Mouse (Mus musculus): ENCODE results near the gene Eef1e1. TPM values are rescaled to one million over a fixed set of nuclear protein-coding genes. Genes with fewer than 3 reads are reported as not detected.
"Not testable (repeated sequence)": the region's sequence is repeated elsewhere in the genome, so short reads cannot be mapped to it uniquely, and the experiment has no call there.

Gene Eef1e1
- total RNA-seq (2021): 10 to 100 TPM; 20.3 to 24.9 TPM

DNA sequence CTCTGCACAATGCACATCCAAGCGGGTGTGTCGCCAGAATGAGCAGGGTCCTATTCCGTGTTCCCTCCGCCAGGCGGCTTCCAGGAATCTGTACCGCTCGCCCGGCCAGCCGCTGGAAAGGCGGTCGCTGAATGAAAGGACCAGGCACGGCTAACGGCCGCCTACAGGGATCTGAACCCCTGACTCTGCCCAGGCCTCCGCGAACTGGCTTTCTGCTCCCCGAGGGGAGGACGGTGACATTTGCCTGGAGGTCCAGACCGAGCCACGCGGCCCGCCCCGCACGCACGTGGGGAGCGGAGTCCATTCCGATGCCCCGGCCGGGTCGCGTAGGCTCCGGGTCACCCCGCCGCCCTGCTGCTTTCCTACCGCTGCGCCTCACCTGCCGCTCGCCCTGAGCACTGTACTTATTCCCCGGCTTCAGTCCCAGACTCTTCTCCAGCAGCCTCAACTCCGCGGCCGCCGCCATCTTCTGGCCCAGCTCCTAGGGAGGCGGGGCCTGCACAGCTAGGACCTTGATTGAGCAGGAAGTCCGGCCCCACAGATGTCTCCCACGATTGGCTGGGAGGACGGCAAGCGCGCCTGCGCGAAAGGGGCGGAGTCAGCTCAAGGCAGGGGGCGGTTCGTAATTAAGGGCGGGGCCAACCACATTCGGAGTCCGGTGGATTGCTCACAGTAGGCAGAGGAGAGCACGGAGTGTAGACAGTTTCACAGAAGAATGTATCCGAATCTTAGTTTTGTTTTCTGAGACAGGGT is at the start of gene Eef1e1:
Eef1e1 (minus strand) TSS at position 531 of the 753 bp plus-strand sequence.
- peak; percentile 96 for DNase-seq

DNA sequence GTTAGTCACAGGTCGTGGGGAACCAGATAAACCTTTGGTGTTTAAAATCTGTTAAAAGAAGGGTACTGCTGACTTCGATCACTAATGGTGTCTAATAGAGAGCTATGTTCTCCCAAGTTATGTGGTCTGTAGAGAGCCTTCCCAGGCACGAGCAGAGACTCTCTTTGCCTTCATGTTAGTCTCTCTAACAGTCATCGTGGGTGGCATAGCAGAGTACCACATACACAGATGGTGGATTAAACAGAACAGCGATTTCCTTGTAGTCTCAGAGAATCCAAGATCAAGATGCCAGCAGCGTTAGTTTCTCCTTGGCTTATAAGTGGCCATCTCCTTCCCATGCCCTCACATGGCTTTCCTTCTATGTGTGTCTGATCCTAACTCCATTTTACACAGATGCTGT is 32.0 kb upstream of the Eef1e1 start:
- no peak for DNase-seq

DNA sequence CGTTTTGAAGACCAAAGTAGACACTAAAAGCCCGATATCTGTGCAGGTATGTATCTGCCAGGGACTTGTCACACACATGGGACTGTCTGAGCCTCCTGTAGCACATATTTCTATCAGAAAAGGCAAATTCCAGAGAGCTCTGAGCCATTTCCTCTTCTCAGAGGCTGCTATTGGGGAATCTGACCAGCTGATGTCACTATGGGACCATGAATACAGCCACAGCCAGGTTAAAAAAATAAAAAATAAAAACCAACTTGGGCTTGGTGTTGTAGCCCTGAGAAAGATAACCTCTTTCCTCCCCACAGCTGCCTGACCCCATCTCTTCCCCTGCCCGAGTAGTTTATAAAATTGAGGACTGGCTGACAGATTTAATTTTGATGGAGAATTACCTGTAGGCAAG is 31.2 kb upstream of the Eef1e1 start:
- peak; percentile 35 for DNase-seq

DNA sequence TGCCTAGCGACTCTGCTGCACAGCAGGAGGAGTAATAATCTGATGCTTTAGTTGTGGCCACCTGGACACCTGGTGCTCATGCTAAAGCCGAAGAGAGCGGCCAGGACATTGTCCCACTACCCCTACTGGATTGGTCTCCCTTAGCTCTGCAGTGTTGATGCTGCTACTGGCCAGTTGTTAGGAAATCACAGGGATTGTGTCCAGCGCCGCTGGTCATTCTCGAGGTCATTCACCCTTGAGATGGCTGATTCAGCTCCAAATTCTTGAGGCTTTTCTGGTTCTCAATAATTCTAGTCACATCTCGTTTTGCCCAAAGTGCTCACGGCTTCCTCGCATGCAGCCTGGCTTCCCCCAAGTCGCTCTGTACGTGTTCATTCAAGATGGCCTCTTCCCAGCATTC is 29.9 kb upstream of the Eef1e1 start:
- DNase-seq: no peak

DNA sequence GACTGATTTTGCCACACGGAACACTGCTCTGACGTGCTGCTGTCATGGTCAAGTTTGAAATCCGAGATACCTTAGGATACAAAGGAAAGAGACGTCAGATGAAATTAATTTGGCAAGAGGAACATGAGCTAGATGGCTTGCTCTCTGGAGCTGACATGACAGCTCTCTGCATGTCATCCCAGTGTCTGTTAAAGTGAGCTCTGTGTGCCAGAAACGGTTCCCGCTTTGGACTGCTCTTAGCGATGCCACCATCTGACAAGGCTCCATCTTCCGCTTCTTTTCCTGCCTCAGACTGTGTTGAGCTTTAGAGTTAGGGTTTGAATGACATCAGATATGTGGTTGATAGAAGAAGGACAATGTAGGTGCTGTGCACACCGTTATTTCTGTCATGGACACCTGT is 13.5 kb upstream of the Eef1e1 start:
- DNase-seq: no peak

DNA sequence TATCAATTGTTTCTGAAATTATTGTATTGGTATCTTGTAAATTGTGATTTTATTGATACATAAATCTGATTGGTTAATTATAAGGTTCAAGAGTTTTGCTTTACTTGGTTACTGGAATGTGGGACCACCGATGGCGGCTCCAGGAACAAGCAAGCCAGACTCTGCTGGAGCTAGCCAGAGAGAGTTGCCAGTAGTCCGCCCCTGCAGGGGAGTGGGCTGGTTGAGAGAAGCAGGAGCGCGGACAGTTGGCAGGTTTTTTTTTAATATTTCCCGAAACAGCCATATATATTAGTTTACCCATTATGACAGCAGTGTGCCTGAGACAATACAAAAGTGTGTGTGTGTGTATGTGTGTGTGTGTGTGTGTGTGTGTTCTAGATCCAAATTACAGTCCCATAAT is 12.6 kb upstream of the Eef1e1 start:
- DNase-seq: not testable (repeated sequence)

DNA sequence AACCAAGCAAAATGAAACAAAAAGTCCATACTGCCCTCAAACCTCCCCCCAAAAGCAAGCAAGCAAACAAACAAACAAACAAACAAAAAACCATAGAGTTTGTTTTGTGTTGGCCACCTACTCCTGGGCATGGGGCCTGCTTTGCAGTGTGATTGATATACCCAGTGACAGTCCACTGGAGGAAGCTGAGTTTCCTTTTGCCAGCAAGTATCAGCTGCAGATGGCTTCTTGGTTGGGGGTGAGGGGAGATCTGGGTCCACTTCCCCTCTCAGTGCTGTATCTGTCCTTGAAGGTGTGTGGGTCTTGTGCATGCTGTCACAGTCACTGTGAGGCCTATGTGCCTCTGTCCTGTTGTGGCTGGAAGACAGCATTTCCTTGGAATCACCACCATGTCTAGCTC is 11.2 kb upstream of the Eef1e1 start:
- no peak for DNase-seq

DNA sequence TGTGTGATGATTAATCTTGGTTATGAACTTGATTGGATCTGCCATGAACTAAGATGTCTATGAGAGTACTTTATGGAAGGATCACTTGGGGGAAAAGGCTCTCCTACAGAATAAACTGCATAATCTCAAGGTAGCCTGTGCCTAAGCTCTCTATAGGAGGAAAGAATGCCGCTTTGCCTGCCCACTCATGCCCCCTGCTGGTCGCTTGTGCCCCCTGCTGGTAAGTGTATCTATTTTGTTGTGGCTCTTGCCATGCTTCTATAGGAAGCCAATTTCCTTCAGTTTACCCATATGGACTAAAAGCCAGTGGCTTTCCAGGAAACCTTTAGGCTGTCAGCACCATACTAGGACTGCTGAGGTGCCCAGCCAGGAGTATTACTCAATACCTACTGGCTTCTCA is 9.7 kb upstream of the Eef1e1 start:
- peak; percentile 32 for DNase-seq

DNA sequence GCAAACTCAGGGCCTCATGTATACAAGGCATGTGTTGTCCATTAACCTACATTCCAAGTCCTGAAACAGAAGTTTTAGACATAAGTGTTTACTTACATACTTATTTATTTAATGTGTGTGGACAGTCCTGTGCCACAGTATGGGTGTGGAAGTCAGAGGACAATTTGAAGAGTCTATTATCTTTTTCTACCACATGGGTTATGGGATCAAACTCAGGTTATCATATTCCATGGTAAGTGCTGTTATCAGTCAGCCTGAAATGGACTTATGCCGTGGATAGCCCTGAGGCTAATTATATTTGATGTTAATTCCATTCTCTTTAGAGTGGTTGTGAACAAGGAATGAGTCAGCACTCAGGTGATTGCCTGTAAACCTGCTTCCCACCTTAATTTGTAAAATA is 5.9 kb upstream of the Eef1e1 start:
- DNase-seq: no peak

DNA sequence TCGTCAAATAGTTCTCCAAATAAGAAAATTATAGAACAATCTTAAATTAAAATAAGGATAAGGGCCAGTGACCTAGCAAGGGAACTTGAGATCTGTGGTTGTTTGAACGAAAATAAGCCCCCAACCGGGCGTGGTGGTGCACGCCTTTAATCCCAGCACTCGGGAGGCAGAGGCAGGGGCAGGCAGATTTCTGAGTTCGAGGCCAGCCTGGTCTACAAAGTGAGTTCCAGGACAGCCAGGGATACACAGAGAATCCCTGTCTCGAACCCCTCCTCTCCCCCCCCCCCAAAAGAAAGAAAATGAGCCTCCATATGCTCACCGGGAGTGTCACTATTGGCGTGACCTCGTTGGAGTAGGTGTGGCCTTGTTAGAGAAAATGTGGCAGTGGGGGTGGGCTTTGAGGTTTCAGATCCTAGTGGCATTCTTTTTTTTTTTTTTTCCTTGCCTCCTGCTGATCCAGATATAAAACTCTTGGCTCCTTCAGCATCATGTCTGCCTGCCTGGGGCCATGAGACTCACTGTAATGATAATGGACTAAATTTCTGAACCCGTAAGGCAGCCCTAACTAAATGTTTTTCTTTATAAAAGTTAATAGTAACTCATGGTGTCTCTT is 772 bp upstream of the Eef1e1 start:
- no peak for DNase-seq

DNA sequence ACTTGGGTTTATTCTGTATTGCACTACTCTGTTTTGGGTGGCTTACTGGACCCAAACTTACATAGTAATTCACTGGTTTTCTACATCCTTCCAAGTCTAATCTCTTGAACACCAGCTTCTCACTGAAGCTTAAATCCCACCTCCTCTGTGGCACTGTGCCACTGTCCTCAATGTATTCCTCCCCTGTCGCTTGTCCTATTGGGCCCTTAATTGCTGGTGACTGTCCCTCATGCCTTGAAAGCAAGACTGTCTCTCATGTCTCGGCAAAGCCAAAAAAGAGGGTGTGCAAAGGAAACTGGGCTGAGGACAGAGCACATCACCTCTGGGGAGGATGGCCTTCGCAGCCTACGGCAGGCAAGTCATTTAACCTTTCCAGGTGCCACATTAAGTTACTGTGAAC is 993 bp downstream of the Eef1e1 start:
- DNase-seq: no peak

DNA sequence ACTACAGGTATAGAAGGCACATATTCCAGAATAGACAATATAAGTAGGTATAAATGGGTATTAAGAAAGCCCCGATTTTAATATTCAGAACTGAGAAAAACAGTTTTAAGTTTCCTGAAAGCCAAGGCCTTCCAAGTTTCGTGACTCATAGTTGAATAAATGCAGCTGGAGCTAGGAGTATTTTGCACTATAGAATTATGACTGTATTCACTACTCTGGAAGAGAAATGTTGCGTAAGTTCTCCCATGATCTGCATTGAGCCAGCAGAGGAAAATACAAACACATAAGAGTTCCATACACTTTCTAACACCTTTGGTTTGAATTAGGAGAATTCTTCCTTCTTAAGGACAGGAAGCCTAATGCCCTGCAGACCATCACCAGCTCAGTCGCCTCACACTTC is 8.6 kb downstream of the Eef1e1 start:
- no peak for DNase-seq

DNA sequence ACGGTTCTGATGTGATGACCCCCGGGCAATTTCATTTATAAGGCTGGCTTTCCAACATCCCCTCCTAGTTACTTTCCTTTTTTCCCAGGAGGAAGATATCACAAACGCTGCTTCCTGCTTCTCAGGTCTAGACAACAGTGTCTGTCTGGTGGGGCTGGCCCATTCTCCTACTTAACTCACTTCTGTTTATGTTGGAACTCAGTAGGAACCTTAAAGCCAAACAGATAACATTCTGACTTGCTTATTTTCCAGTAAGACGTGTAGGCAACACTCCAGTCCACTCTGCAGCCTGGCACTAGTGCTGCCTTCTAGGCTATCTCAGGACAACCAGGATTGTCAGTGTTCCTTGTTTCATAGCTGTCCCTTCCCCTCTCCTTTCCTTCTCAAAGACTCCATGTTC is 9.8 kb downstream of the Eef1e1 start:
- DNase-seq: no peak

DNA sequence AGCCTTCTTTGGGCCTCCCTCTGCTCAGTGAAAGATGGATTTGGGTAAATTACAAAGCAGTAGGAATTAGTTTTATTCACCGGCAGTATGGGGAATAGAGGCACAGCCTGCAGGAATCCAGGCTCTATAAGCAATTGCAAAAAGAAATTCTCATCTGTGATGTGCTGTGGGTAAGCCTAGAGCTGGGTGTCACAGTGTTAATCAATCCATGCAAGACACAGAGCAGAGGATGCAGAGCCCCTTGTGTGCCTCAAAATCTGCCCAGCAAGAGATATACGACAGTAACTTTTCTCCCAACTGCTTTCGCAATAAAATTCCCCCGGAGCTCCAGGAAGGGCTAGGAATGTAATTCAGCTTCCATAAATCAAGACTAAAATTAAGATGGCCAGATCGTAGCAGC is 17.4 kb downstream of the Eef1e1 start:
- no peak for DNase-seq

DNA sequence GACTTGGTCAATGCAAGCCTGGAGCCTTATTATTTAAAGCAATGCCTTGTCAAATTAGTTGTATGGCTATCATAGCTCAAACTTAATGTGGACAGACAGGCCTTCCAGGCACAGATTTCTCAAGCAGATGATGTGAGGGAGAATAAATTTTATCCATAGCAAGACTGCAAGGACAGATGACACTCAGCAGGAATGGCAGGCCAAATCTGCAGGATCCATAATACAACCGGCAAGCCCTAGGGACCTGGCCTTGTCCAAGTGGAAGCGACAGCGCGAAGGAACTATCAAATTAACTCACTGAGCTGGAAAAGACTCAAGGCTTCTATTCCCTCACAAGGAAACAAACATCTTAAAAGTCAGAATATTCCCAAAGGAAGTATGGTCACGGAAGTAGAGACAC is 17.9 kb downstream of the Eef1e1 start:
- peak; percentile 21 for DNase-seq

DNA sequence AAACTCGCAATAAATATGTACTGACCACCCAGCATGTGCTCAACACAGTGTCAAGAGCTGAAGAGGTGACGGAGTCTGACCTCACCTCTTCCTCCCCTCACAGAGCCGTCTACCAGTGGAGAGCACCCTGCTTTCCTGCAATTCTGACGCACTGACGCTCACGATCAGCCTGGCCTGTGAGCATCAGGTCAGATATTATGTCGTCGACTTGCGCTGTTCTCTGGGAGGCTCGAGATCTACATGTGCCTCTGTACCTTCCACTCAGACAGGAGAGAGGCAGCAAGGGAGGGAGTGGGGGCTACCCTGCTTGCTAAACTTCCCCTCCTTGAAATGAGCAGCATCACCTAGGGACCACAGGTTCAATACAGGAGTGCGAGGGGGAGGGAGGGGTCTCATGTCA is 20.2 kb downstream of the Eef1e1 start:
- no peak for DNase-seq

DNA sequence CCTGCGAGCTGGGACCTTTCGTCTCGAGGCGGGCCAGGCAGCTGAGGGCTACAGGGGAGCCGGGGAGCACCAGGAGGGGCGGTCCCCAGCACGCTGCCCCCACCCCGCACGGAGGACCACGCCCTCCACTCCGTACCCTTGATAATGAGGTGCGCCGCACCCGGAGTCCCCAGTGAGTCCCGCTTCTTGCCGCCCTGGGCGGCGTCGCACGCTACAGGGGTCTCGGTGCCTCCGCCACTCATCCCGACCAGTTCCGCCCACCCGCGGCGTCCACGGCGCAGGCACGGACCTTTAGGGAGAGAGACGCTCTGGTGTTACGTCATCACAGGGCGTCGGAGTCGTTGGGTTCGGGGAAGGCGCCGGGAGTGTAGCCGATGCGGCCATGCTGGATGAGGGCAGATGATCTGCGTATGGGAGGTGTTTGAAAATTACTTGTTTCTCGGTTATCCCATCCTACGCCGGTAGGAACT is 24.0 kb downstream of the Eef1e1 start, which contains the start of gene Bloc1s5:
Bloc1s5 (minus strand) TSS at position 310 of the 470 bp plus-strand sequence.
- DNase-seq: peak; percentile 97

DNA sequence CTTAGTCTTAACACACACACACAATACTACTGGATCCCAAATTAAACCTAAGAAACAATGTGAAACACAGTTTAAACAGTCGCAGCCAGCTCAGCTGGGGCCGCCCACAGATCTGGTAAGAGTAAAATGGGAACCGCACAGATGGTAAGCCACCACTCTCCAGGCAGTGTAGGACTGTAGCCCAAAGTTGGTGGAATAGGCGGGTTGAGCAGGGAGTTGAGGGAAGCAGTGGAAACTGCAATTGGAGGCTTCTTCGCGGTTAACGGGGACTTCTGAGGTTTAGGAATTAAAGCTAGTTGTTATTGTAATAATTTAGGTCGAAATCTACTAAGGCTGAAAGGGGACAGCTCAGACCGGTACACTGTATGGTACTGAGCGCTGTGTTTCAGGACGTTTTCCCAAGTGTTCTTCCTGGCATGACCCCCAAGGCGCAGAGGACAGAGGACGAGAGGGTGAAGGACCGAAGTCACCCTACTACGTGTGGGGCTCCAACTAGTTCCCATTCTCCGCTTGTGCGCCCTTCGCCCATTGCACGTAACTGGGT is 24.5 kb downstream of the Eef1e1 start:
- peak; percentile 28 for DNase-seq

DNA sequence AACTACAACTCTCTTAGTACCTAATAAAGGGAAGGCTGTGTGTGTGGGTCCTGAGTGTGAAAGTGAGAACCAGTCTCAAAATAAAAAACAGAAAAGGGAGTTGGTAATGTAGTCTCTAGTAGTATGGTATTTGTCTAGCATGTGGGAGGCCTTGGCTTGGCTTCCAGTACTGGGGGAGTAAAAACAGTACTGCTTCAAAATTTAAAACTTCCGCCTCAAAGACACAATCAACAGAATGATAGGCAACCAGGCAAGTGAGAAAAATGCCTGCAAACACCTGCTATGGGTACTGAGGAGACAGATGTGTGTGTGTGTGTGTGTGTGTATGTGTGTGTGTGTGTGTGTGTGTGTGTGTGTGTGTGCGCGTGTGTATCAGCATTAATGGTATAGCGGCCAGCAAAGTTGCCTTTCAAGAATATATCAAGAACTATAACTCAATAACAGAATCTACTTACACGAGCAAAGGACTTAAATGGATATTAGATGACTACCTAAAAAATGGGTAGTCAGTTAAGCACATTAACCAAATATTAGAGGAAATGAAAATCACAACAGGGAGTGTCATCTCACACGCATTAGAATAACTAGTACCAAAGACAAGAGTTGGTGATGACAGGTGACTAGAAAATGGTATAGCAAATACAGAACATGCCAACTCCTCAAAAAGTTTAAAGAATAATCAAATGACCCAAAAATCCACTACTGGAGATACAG is 25.4 kb downstream of the Eef1e1 start:
- no peak for DNase-seq

DNA sequence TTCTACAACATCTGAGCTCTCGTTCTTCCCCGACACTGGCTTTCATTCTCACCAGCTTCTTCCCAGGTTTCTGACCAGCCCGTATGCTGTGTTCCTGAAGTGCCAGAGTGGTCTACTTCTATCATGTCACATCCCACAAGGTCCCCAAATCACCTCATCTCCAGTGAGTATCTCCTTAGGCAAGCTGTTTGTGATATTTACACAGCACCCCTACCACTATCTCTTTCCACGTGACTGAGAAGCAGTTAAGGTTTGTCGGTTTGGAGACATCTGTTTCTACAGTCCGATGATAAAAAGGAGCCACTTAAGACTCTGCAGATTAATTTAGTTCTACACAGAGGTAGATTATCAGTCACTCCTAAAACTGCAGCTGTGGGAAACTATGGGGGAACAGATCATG is 26.3 kb downstream of the Eef1e1 start:
- no peak for DNase-seq

DNA sequence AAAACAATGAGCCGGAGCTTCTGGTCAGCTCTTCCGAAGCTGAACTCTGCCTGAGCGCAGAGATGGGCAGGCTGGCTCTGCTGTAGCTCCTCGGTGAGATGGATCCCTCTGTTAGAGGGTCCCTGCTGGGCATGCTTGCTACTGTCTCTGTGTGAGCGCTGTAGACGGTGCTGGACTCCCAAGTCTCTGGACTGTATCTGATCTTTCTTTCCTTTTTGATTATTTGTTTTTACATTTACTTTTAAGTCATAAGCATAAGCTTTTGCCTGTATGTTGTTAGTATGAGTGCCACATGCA is 32.7 kb downstream of the Eef1e1 start:
- DNase-seq: no peak

DNA sequence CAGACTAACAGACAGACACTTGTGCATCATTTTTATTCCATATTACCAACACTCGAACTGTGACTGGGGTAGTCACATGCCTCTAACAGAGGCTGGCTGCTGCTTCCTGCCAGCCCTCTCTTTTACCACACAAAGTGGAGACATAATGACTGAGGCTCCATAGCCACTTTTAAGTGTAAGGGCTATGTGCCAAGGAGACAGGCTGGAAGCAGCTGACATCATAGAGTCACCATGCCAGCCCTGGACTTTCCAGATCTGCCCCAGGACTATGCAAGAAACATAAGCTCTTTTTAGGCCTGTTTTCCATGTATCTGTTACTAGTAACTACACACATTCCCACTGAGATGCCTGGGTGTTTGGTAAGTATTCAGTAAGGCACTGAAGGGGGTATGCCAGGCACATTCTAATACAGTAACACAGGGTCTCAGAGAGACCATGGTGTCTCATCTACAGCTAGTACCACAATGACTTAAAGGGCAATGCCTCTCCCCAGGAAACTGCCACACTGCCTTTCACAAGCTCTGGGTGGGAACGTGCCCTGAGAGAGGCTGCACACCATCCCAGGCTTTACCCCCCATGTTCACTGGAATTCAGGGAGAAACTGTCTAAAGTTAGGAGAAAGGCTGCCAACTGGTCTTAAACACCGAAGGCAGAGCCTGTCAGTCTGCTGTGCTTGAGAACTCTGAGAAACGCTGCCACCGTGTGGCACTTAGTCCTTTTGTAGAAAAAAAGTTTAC is 33.2 kb downstream of the Eef1e1 start:
- peak; percentile 40 for DNase-seq

All from heart, postnatal 4 days (tissue).